ENCODE assay signal across 11 mouse cellular contexts in genomic region chr9:69183888-69184287, GRCm38 (mm10).
"Had no signal": no experiment of that assay in that cellular context is flagged by ENCODE, and none has a peak within 500 bp of the region (broad histone marks: within the 10 kb centered on the region; RNA-seq: fewer than 3 reads in every experiment).

No protein-coding gene starts in this region.

- H3K4me1 ChIP-seq: hindbrain, embryonic 15.5 days; midbrain, embryonic 12.5 days; neural tube, embryonic 15.5 days had no signal

- H3K27me3 ChIP-seq: hindbrain, embryonic 15.5 days; midbrain, embryonic 12.5 days; neural tube, embryonic 15.5 days had no signal

- H3K9me3 ChIP-seq: hindbrain, embryonic 15.5 days; limb, embryonic 10.5 days; neural tube, embryonic 15.5 days had no signal

- H3K36me3 ChIP-seq: hindbrain, embryonic 15.5 days; limb, embryonic 10.5 days; midbrain, embryonic 12.5 days; neural tube, embryonic 15.5 days had no signal

- H3K4me2 ChIP-seq: hindbrain, embryonic 15.5 days; midbrain, embryonic 12.5 days; neural tube, embryonic 15.5 days had no signal

- DNase-seq: lung, adult 18-20 months; right cerebral cortex, adult 18-20 months; right cerebral cortex, postnatal 25 days; thymus, adult 18-20 months; thymus, postnatal 14 days had no signal

- H3K27ac ChIP-seq: hindbrain, embryonic 15.5 days; limb, embryonic 10.5 days; midbrain, embryonic 12.5 days; neural tube, embryonic 15.5 days had no signal

- H3K9ac ChIP-seq: hindbrain, embryonic 15.5 days; midbrain, embryonic 12.5 days; neural tube, embryonic 15.5 days had no signal

- ATAC-seq: intestine, embryonic 16.5 days had no signal

- H3K4me3 ChIP-seq: hindbrain, embryonic 15.5 days; limb, embryonic 10.5 days; midbrain, embryonic 12.5 days; myocyte; neural tube, embryonic 15.5 days had no signal
